Mouse (Mus musculus) B cell, adult 67 days (primary cell): Measurements from ENCODE around the gene Arhgap21. TPM values are rescaled to one million over a fixed set of nuclear protein-coding genes. Genes with fewer than 3 reads are reported as not detected.

ENCODE experiments used
- total RNA-seq, 2 experiments: library from RNA; stranded (reverse); gene quantifications; 4 replicates each; pipeline ENCODE4 v1.2.4; 2023

The Arhgap21 gene
- 10 to 100 TPM; 21.6 to 34.2 TPM for total RNA-seq

GRCm38 (mm10) chr2:20968441-20969200 lies at the start of gene Arhgap21:
Gene Arhgap21 (minus strand): TSS chr2:20968881.

Other genes with a start within 250 kb of the Arhgap21 start
- 1 to 10 TPM in 1 of 2 experiments, not detected in 1; 1.0 TPM for gene Enkur, start 236.5 kb upstream of the Arhgap21 start, total RNA-seq
- 1 to 10 TPM; 2.9 to 5.1 TPM for gene Thnsl1, start 236.8 kb upstream of the Arhgap21 start, total RNA-seq